Comparison of ENCODE assay signal across 13 mouse cellular contexts in the genomic region with DNA sequence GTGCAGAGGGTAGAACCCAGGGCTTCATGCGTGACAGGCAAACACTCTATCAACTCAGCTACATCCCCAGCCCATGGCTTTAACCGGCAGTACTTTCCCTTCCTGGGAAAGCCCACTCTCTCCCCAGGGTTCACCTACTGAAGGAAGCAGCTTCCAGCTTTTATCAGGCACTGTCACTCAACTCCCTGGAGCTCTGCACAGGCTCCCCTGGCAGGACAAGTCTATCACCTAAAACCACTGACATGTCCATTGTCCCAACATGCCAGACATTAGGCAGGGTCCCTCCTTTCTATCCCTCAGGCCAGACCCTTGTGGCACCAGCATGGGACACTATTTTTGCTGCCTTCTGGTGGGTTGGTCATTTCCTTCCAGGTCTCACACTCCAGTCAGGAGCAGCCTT. TPM values are rescaled to one million over a fixed set of nuclear protein-coding genes. Genes with fewer than 3 reads are reported as not detected.
"Had no signal": no experiment of that assay in that cellular context is flagged by ENCODE, and none has a peak within 500 bp of the region (broad histone marks: within the 10 kb centered on the region; RNA-seq: fewer than 3 reads in every experiment).

No protein-coding gene starts in this region.

- H3K27me3 ChIP-seq: liver, embryonic 13.5 days had no signal

- H3K4me2 ChIP-seq: liver, embryonic 13.5 days; midbrain, embryonic 11.5 days had no signal

- H3K36me3 ChIP-seq: liver, embryonic 13.5 days had no signal

- H3K27ac ChIP-seq: kidney, postnatal 0 days; left cerebral cortex, adult 2 months; liver, embryonic 13.5 days had no signal

- DNase-seq: kidney, postnatal 36 days; layer of hippocampus, postnatal 36 days; liver, embryonic 13.5 days; lung, adult 2 months; lung, postnatal 14 days; lung, postnatal 4 days; midbrain, embryonic 14.5 days; thymus, adult 18-20 months; thymus, postnatal 36 days had no signal

- H3K9ac ChIP-seq: liver, embryonic 13.5 days had no signal

- H3K4me3 ChIP-seq: left cerebral cortex, adult 2 months; liver, embryonic 13.5 days had no signal

- H3K9me3 ChIP-seq: liver, embryonic 13.5 days had no signal

RNA-seq across cellular contexts. Expression of a gene that starts 37.8 kb away (rescaled TPM):
- total RNA-seq: megakaryocyte-erythroid progenitor cell, adult 5-6 weeks had no signal
